Mouse (Mus musculus): ENCODE results near the gene Pm20d1. TPM values are rescaled to one million over a fixed set of nuclear protein-coding genes. Genes with fewer than 3 reads are reported as not detected.

The Pm20d1 gene
- 6.8 and 9.0 TPM in 2 replicates for polyA plus RNA-seq (2011; ENCODE audit: insufficient read depth, insufficient read length, low read depth, missing spikeins)

- Histone ChIP-seq H3K4me3 (ENCODE audit: low read depth, low read length) (peak within 1 kb of the TSS; percentile 52), H3K36me3 (ENCODE audit: control insufficient read depth, insufficient read depth, low read length, poor library complexity, severe bottlenecking) (no peaks in the 10 kb centered on the region), H3K27ac (ENCODE audit: insufficient read depth, low read length) (peak within 1 kb of the TSS; percentile 24; the same call in 1 of the 2 replicates), H3K27me3 (ENCODE audit: control insufficient read depth, insufficient read depth, low read length, poor library complexity, severe bottlenecking) (no peaks in the 10 kb centered on the region), H3K9me3 (replicated peaks; ENCODE audit: control insufficient read depth, insufficient read depth, low read length, poor library complexity, severe bottlenecking) (no peaks in the 10 kb centered on the region), H3K9ac (ENCODE audit: low read depth, poor library complexity, severe bottlenecking) (peak within 1 kb of the TSS; percentile 46), H3K4me1 (ENCODE audit: control insufficient read depth, insufficient read depth, low read length) (no peaks in the 10 kb centered on the region)
- peak; percentile 55 for TF ChIP-seq POLR2A (IDR thresholded peaks at IDR 0.05; ENCODE audit: insufficient read depth, low read length)
- TF ChIP-seq EP300 (IDR thresholded peaks at IDR 0.05; ENCODE audit: insufficient read depth, low read depth, low read length), result no peak
Measured at GRCm38 (mm10) chr1:131797202-131797909, at the start of gene Pm20d1. Gene Pm20d1, plus strand, starts transcription at chr1:131797381.

DNA sequence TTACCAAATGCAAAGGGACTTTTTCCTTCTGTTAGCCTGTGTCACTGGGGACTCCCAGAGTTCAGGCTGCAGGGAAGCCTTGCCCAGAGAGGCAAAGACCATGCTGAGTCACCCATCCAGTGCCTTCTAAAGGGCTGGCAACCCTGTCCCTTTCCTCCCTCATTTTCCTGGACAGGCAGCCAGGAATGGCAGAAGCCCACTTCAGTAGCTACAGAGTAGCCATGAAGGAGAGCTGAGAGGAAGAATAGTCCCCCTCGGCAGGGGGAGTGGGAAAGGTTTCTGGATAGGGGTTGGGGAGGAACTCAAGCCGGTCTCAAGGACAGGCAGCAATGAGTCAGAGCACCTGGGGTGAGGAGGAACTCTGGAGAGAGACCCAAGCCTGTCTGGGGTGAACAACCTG lies 49.4 kb upstream of the Pm20d1 start:
- Histone ChIP-seq H3K27ac (ENCODE audit: insufficient read depth, low read length) (no peak overlapping the region), H3K4me1 (ENCODE audit: control insufficient read depth, insufficient read depth, low read length) (peaks cover 20% of the 10 kb centered on the region), H3K27me3 (ENCODE audit: control insufficient read depth, insufficient read depth, low read length, poor library complexity, severe bottlenecking) (no peaks in the 10 kb centered on the region), H3K4me3 (ENCODE audit: low read depth, low read length) (no peak overlapping the region), H3K36me3 (ENCODE audit: control insufficient read depth, insufficient read depth, low read length, poor library complexity, severe bottlenecking) (no peaks in the 10 kb centered on the region), H3K9ac (ENCODE audit: low read depth, poor library complexity, severe bottlenecking) (no peak overlapping the region), H3K9me3 (replicated peaks; ENCODE audit: control insufficient read depth, insufficient read depth, low read length, poor library complexity, severe bottlenecking) (no peaks in the 10 kb centered on the region)
- TF ChIP-seq CTCF (IDR thresholded peaks at IDR 0.05; ENCODE audit: low read depth, low read length), result no peak
- no peak for TF ChIP-seq POLR2A (IDR thresholded peaks at IDR 0.05; ENCODE audit: insufficient read depth, low read length)
- TF ChIP-seq EP300 (IDR thresholded peaks at IDR 0.05; ENCODE audit: insufficient read depth, low read depth, low read length), result no peak

DNA sequence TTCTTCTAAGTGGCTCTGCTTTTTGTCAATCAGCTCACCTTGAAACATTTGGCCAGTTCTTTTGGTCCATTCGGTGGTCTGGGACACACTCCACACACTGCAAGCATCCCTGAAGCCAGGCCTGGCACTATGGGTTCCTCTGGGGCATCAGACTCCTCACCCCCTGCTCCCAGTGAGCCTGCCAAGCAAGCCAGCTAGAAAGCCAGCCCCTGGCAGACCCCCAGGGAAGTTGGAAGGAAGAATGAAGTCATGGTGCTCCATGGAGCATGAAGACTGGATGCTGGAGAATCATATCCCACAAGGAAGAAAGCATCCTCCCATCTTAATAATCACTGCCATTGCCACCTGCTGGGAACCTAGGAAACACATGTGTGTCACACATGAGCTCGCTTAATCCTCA lies 48.5 kb upstream of the Pm20d1 start:
- no peak for TF ChIP-seq POLR2A (IDR thresholded peaks at IDR 0.05; ENCODE audit: insufficient read depth, low read length)
- no peak for TF ChIP-seq EP300 (IDR thresholded peaks at IDR 0.05; ENCODE audit: insufficient read depth, low read depth, low read length)
- no peak for TF ChIP-seq CTCF (IDR thresholded peaks at IDR 0.05; ENCODE audit: low read depth, low read length)
- H3K9ac ChIP-seq (ENCODE audit: low read depth, poor library complexity, severe bottlenecking), result no peak overlapping the region
- H3K27me3 ChIP-seq (ENCODE audit: control insufficient read depth, insufficient read depth, low read length, poor library complexity, severe bottlenecking), result no peaks in the 10 kb centered on the region
- H3K9me3 ChIP-seq (replicated peaks; ENCODE audit: control insufficient read depth, insufficient read depth, low read length, poor library complexity, severe bottlenecking), result no peaks in the 10 kb centered on the region
- H3K36me3 ChIP-seq (ENCODE audit: control insufficient read depth, insufficient read depth, low read length, poor library complexity, severe bottlenecking), result no peaks in the 10 kb centered on the region
- no peak overlapping the region for H3K27ac ChIP-seq (ENCODE audit: insufficient read depth, low read length)
- H3K4me1 ChIP-seq (ENCODE audit: control insufficient read depth, insufficient read depth, low read length), result peaks cover 20% of the 10 kb centered on the region
- no peak overlapping the region for H3K4me3 ChIP-seq (ENCODE audit: low read depth, low read length)

- Histone ChIP-seq H3K36me3 (ENCODE audit: control insufficient read depth, insufficient read depth, low read length, poor library complexity, severe bottlenecking) (no peaks in the 10 kb centered on the region), H3K4me1 (ENCODE audit: control insufficient read depth, insufficient read depth, low read length) (peaks cover 14% of the 10 kb centered on the region), H3K4me3 (ENCODE audit: low read depth, low read length) (no peak overlapping the region), H3K9me3 (replicated peaks; ENCODE audit: control insufficient read depth, insufficient read depth, low read length, poor library complexity, severe bottlenecking) (no peaks in the 10 kb centered on the region), H3K9ac (ENCODE audit: low read depth, poor library complexity, severe bottlenecking) (no peak overlapping the region), H3K27ac (ENCODE audit: insufficient read depth, low read length) (no peak overlapping the region), H3K27me3 (ENCODE audit: control insufficient read depth, insufficient read depth, low read length, poor library complexity, severe bottlenecking) (no peaks in the 10 kb centered on the region)
- 0 out of 2 replicates have a peak, but pooled peaks have one; percentile 38 for TF ChIP-seq EP300 (IDR thresholded peaks at IDR 0.05; ENCODE audit: insufficient read depth, low read depth, low read length)
- no peak for TF ChIP-seq POLR2A (IDR thresholded peaks at IDR 0.05; ENCODE audit: insufficient read depth, low read length)
Measured at GRCm38 (mm10) chr1:131749706-131750545, 47.3 kb upstream of the Pm20d1 start.

GRCm38 (mm10) chr1:131751181-131751890 lies 45.8 kb upstream of the Pm20d1 start:
- Histone ChIP-seq H3K4me1 (ENCODE audit: control insufficient read depth, insufficient read depth, low read length) (peaks cover 11% of the 10 kb centered on the region), H3K9ac (ENCODE audit: low read depth, poor library complexity, severe bottlenecking) (no peak overlapping the region), H3K27me3 (ENCODE audit: control insufficient read depth, insufficient read depth, low read length, poor library complexity, severe bottlenecking) (no peaks in the 10 kb centered on the region), H3K27ac (ENCODE audit: insufficient read depth, low read length) (no peak overlapping the region), H3K9me3 (replicated peaks; ENCODE audit: control insufficient read depth, insufficient read depth, low read length, poor library complexity, severe bottlenecking) (no peaks in the 10 kb centered on the region), H3K4me3 (ENCODE audit: low read depth, low read length) (no peak overlapping the region), H3K36me3 (ENCODE audit: control insufficient read depth, insufficient read depth, low read length, poor library complexity, severe bottlenecking) (no peaks in the 10 kb centered on the region)
- no peak for TF ChIP-seq POLR2A (IDR thresholded peaks at IDR 0.05; ENCODE audit: insufficient read depth, low read length)
- TF ChIP-seq CTCF (IDR thresholded peaks at IDR 0.05; ENCODE audit: low read depth, low read length), result no peak
